ENCODE assay signal across 8 mouse cellular contexts in the genomic region with DNA sequence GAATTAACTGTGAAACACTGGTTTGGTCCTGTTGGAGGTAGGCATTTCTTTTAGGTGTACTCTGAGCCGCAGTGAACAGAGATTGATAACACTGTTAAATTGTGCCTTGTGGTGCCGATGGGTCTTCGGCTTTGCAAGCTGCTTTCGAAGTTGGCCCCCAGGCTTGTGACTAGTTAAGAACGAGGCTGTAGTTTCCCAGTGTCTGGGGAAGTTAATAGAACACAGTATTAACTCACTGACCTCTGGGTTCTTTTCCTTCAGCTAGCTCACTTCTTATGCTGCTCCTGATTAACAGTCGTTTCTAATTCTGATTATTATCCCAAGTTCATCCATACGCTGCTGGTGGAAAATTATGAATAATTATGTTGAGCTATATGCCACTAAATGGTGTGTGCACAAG. TPM values are rescaled to one million over a fixed set of nuclear protein-coding genes. Genes with fewer than 3 reads are reported as not detected.
DNase-seq lines count a peak whose midpoint lies in the region; ATAC-seq and TF ChIP-seq lines count a peak whose summit lies in the region.

No protein-coding gene starts in this region.

- DNase-seq in cerebellum, adult 2 months: no peak
- DNase-seq in cerebellum, postnatal 36 days: no peak
- no peak for DNase-seq in right cerebral cortex, adult 2 months (ENCODE audit: low spot score in 2 of 2)
- no peak for DNase-seq in embryo, embryonic 11 days
- DNase-seq in MN1 (ENCODE audit: low spot score): no peak

- ATAC-seq in intestine, embryonic 15.5 days: 0 out of 2 replicates have a peak, but pooled peaks have one; percentile 19
- no peak for ATAC-seq in liver, embryonic 15.5 days (ENCODE audit: insufficient read depth)

- H3K36me3 ChIP-seq in intestine, embryonic 15.5 days: no peaks in the 10 kb centered on the region
- H3K36me3 ChIP-seq in liver, embryonic 15.5 days (replicated peaks): 0 out of 2 replicates have a peak, but pooled peaks cover 4% of the 10 kb centered on the region

- WGBS in cerebellum, adult 2 months: 39% methylated on average over 7 of the region's 7 CpGs
- WGBS in intestine, embryonic 15.5 days: 32% methylated on average over 7 of the region's 7 CpGs
- WGBS in liver, embryonic 15.5 days (ENCODE audit: insufficient replicate concordance): 36% methylated on average over 7 of the region's 7 CpGs

- no peak for TF ChIP-seq CTCF in cerebellum, adult 2 months (IDR thresholded peaks at IDR 0.05; ENCODE audit: borderline replicate concordance, insufficient read depth, low read depth, low read length)
- TF ChIP-seq CTCF in bone marrow macrophage, adult 2 months (IDR thresholded peaks at IDR 0.05; ENCODE audit: low read depth, low read length): no peak

- H3K27me3 ChIP-seq in cerebellum, adult 2 months (ENCODE audit: control insufficient read depth, insufficient read depth, low read length): no peaks in the 10 kb centered on the region
- H3K27me3 ChIP-seq in intestine, embryonic 15.5 days (replicated peaks): no peaks in the 10 kb centered on the region
- no peaks in the 10 kb centered on the region for H3K27me3 ChIP-seq in liver, embryonic 15.5 days

- no peak overlapping the region for H3K27ac ChIP-seq in cerebellum, adult 2 months (ENCODE audit: insufficient read depth, low read length)
- H3K27ac ChIP-seq in bone marrow macrophage, adult 2 months (ENCODE audit: insufficient read depth, low read depth, low read length): peak overlapping the region; percentile 83
- H3K27ac ChIP-seq in intestine, embryonic 15.5 days: no peak overlapping the region
- H3K27ac ChIP-seq in liver, embryonic 15.5 days (replicated peaks): no peak overlapping the region

- no peak for TF ChIP-seq POLR2A in cerebellum, adult 2 months (IDR thresholded peaks at IDR 0.05; ENCODE audit: borderline replicate concordance, insufficient read depth, low read length)
- no peak for TF ChIP-seq POLR2A in bone marrow macrophage, adult 2 months (IDR thresholded peaks at IDR 0.05; ENCODE audit: borderline replicate concordance, low read depth, low read length)

- no peaks in the 10 kb centered on the region for H3K9me3 ChIP-seq in intestine, embryonic 15.5 days
- H3K9me3 ChIP-seq in liver, embryonic 15.5 days (replicated peaks): no peaks in the 10 kb centered on the region

- peak overlapping the region; percentile 51 for H3K4me2 ChIP-seq in intestine, embryonic 15.5 days (replicated peaks)
- H3K4me2 ChIP-seq in liver, embryonic 15.5 days: peak overlapping the region; percentile 80

- H3K4me3 ChIP-seq in cerebellum, adult 2 months (replicated peaks; ENCODE audit: insufficient read depth, low read depth, low read length): peak overlapping the region; percentile 98
- H3K4me3 ChIP-seq in bone marrow macrophage, adult 2 months (ENCODE audit: insufficient read depth, low read length): peak overlapping the region; percentile 89
- peak overlapping the region; percentile 81 for H3K4me3 ChIP-seq in intestine, embryonic 15.5 days (replicated peaks)
- peak overlapping the region; percentile 76 for H3K4me3 ChIP-seq in liver, embryonic 15.5 days (replicated peaks)

- H3K9ac ChIP-seq in intestine, embryonic 15.5 days: no peak overlapping the region
- H3K9ac ChIP-seq in liver, embryonic 15.5 days: no peak overlapping the region

- peaks cover 4% of the 10 kb centered on the region; the same call in 1 of the 2 replicates for H3K4me1 ChIP-seq in cerebellum, adult 2 months (ENCODE audit: control insufficient read depth, insufficient read depth, low read length)
- peaks cover 25% of the 10 kb centered on the region for H3K4me1 ChIP-seq in bone marrow macrophage, adult 2 months (ENCODE audit: control insufficient read depth, insufficient read depth, low read length)
- peaks cover 11% of the 10 kb centered on the region; the same call in 1 of the 2 replicates for H3K4me1 ChIP-seq in intestine, embryonic 15.5 days (replicated peaks)
- peaks cover 25% of the 10 kb centered on the region for H3K4me1 ChIP-seq in liver, embryonic 15.5 days (replicated peaks)

RNA-seq across cellular contexts. Expression of a gene that starts 1.0 kb away (rescaled TPM):
- 146 and 147 TPM in 2 replicates for polyA plus RNA-seq in cerebellum, adult 2 months (2012; rRNA removed)
- polyA plus RNA-seq in bone marrow macrophage, adult 2 months (2012; ENCODE audit: insufficient read depth, insufficient read length, missing spikeins): 140 and 151 TPM in 2 replicates
- 123 and 127 TPM in 2 replicates for polyA plus RNA-seq in intestine, embryonic 15.5 days (2015; fragmentation: Nextera tagmentation; extraction: Ambion mirVana)
- polyA plus RNA-seq in liver, embryonic 15.5 days (2015; fragmentation: Nextera tagmentation; extraction: Ambion mirVana): 23.4 and 30.1 TPM in 2 replicates

RNA-seq across cellular contexts. Expression of a gene that starts 40.8 kb away (rescaled TPM):
- not detected in 2 replicates for polyA plus RNA-seq in cerebellum, adult 2 months (2012; rRNA removed)
- polyA plus RNA-seq in bone marrow macrophage, adult 2 months (2012; ENCODE audit: insufficient read depth, insufficient read length, missing spikeins): not detected in 2 replicates
- not detected in 2 replicates for polyA plus RNA-seq in intestine, embryonic 15.5 days (2015; fragmentation: Nextera tagmentation; extraction: Ambion mirVana)
- polyA plus RNA-seq in liver, embryonic 15.5 days (2015; fragmentation: Nextera tagmentation; extraction: Ambion mirVana): not detected in 2 replicates

RNA-seq across cellular contexts. Expression of a gene that starts 48.4 kb away (rescaled TPM):
- polyA plus RNA-seq in cerebellum, adult 2 months (2012; rRNA removed): not detected in 2 replicates
- not detected in 2 replicates for polyA plus RNA-seq in bone marrow macrophage, adult 2 months (2012; ENCODE audit: insufficient read depth, insufficient read length, missing spikeins)
- not detected in 2 replicates for polyA plus RNA-seq in intestine, embryonic 15.5 days (2015; fragmentation: Nextera tagmentation; extraction: Ambion mirVana)
- polyA plus RNA-seq in liver, embryonic 15.5 days (2015; fragmentation: Nextera tagmentation; extraction: Ambion mirVana): not detected in 2 replicates

RNA-seq across cellular contexts. Expression of a gene that starts 58.0 kb away (rescaled TPM):
- polyA plus RNA-seq in cerebellum, adult 2 months (2012; rRNA removed): not detected in 2 replicates
- not detected in 2 replicates for polyA plus RNA-seq in bone marrow macrophage, adult 2 months (2012; ENCODE audit: insufficient read depth, insufficient read length, missing spikeins)
- polyA plus RNA-seq in intestine, embryonic 15.5 days (2015; fragmentation: Nextera tagmentation; extraction: Ambion mirVana): not detected in 2 replicates
- not detected in 2 replicates for polyA plus RNA-seq in liver, embryonic 15.5 days (2015; fragmentation: Nextera tagmentation; extraction: Ambion mirVana)
